Mouse (Mus musculus) MEL (cell line): ENCODE measurements around the gene Tab1. TPM values are rescaled to one million over a fixed set of nuclear protein-coding genes. Genes with fewer than 3 reads are reported as not detected.

ENCODE experiments used
- DNase-seq: peaks from one replicate; pipeline ENCODE4 v3.0.0; 2011; ENCODE audit warnings: low read depth, low spot score
- H3K27ac ChIP-seq: 2 replicates; pipeline ENCODE4 v1.5.1; 2012; ENCODE audit warnings: low read depth, mild to moderate bottlenecking, control low read depth, low read length, moderate library complexity; ENCODE audit not compliant: control insufficient read depth
- H3K27me3 ChIP-seq, 2 experiments: fragments of 150-350 bp in 1 of 2; sonication (generic) in 1 of 2; 2 replicates each; pipeline ENCODE4 v1.6.1; 2012; ENCODE audit warnings: low read length in 2 of 2, mild to moderate bottlenecking in 2 of 2, improper control_type of control experiment in 1 of 2, moderate library complexity in 1 of 2; ENCODE audit not compliant: insufficient read depth in 2 of 2, control insufficient read depth in 1 of 2
- H3K36me3 ChIP-seq, 2 experiments: 2 replicates each; pipeline ENCODE4 v1.6.1; 2012 to 2014; ENCODE audit warnings: low read length in 2 of 2, improper control_type of control experiment in 1 of 2, inconsistent platforms in 1 of 2, mild to moderate bottlenecking in 1 of 2; ENCODE audit not compliant: insufficient read depth in 2 of 2, control insufficient read depth in 1 of 2
- H3K4me1 ChIP-seq, 2 experiments: fragments of 150-350 bp in 1 of 2; sonication (generic) in 1 of 2; 2 replicates each; pipeline ENCODE4 v1.6.1; 2012; ENCODE audit warnings: low read length in 2 of 2, improper control_type of control experiment in 1 of 2, mild to moderate bottlenecking in 1 of 2; ENCODE audit not compliant: insufficient read depth in 2 of 2, control insufficient read depth in 1 of 2
- H3K4me3 ChIP-seq, 2 experiments: fragments of 150-350 bp in 1 of 2; sonication (generic) in 1 of 2; 2 replicates each; pipeline ENCODE4 v1.5.1; 2012; ENCODE audit warnings: low read depth in 2 of 2, low read length in 2 of 2, mild to moderate bottlenecking in 2 of 2, moderate library complexity in 2 of 2, control low read depth in 1 of 2, improper control_type of control experiment in 1 of 2; ENCODE audit not compliant: control insufficient read depth in 1 of 2, insufficient read depth in 1 of 2
- H3K79me2 ChIP-seq: 2 replicates; pipeline ENCODE4 v1.6.1; 2012; ENCODE audit warnings: mild to moderate bottlenecking, low read length, moderate library complexity; ENCODE audit not compliant: control insufficient read depth, poor library complexity, insufficient read depth
- H3K9ac ChIP-seq: 2 replicates; pipeline ENCODE4 v1.6.1; 2012; ENCODE audit warnings: low read depth, mild to moderate bottlenecking, control low read depth, low read length, moderate library complexity; ENCODE audit not compliant: control insufficient read depth, poor library complexity, severe bottlenecking
- H3K9me3 ChIP-seq: fragments of 150-350 bp; sonication (generic); replicated peaks from 2 replicates; pipeline ENCODE4 v1.6.1; 2012; ENCODE audit warnings: mild to moderate bottlenecking, low read length, improper control_type of control experiment, moderate library complexity; ENCODE audit not compliant: insufficient read depth
- BHLHE40 ChIP-seq: IDR thresholded peaks from 2 replicates; pipeline ENCODE4 v1.6.1; 2012; ENCODE audit warnings: low read depth, mild to moderate bottlenecking, inconsistent platforms, low read length, improper control_type of control experiment, borderline replicate concordance
- GABPA ChIP-seq: IDR thresholded peaks from 2 replicates; pipeline ENCODE4 v1.6.1; 2012; ENCODE audit warnings: low read depth, mild to moderate bottlenecking, inconsistent platforms, low read length, improper control_type of control experiment, moderate library complexity
- GATA1 ChIP-seq: IDR thresholded peaks from 2 replicates; pipeline ENCODE4 v1.6.1; 2011; ENCODE audit warnings: low read depth, low read length, improper control_type of control experiment
- HCFC1 ChIP-seq: IDR thresholded peaks from 2 replicates; pipeline ENCODE4 v1.6.1; 2012; ENCODE audit warnings: low read depth, mild to moderate bottlenecking, inconsistent platforms, low read length, improper control_type of control experiment, moderate library complexity
- JUND ChIP-seq: IDR thresholded peaks from 2 replicates; pipeline ENCODE4 v1.6.1; 2011; ENCODE audit warnings: low read depth, mild to moderate bottlenecking, improper control_type of control experiment, low read length
- MEF2A ChIP-seq: IDR thresholded peaks from 2 replicates; pipeline ENCODE4 v1.6.1; 2014; ENCODE audit warnings: low read depth, mild to moderate bottlenecking, inconsistent platforms, low read length, improper control_type of control experiment; ENCODE audit not compliant: poor library complexity, insufficient replicate concordance, severe bottlenecking; ENCODE audit errors: extremely low read depth
- MXI1 ChIP-seq: IDR thresholded peaks from 2 replicates; pipeline ENCODE4 v1.6.1; 2011; ENCODE audit warnings: mild to moderate bottlenecking, low read depth, low read length, improper control_type of control experiment
- MYC ChIP-seq: IDR thresholded peaks from 2 replicates; pipeline ENCODE4 v1.6.1; 2011; ENCODE audit warnings: low read depth, mild to moderate bottlenecking, low read length, improper control_type of control experiment, moderate library complexity
- NELFE ChIP-seq: IDR thresholded peaks from 2 replicates; pipeline ENCODE4 v1.6.1; 2011; ENCODE audit warnings: low read depth, low read length, improper control_type of control experiment
- NRF1 ChIP-seq: IDR thresholded peaks from 2 replicates; pipeline ENCODE4 v1.6.1; 2014; ENCODE audit warnings: low read depth, mild to moderate bottlenecking, inconsistent platforms, low read length, improper control_type of control experiment, moderate library complexity; ENCODE audit not compliant: poor library complexity, insufficient read depth, severe bottlenecking
- SIN3A ChIP-seq: IDR thresholded peaks from 2 replicates; pipeline ENCODE4 v1.6.1; 2012; ENCODE audit warnings: low read length, improper control_type of control experiment, inconsistent platforms
- SMC3 ChIP-seq: IDR thresholded peaks from 2 replicates; pipeline ENCODE4 v1.6.1; 2011; ENCODE audit warnings: low read depth, low read length, improper control_type of control experiment
- TAL1 ChIP-seq: IDR thresholded peaks from 2 replicates; pipeline ENCODE4 v1.6.1; 2012; ENCODE audit warnings: mild to moderate bottlenecking, inconsistent platforms, low read length, moderate library complexity, mixed read lengths
- UBTF ChIP-seq: IDR thresholded peaks from 2 replicates; pipeline ENCODE4 v1.6.1; 2012; ENCODE audit warnings: low read depth, mild to moderate bottlenecking, inconsistent platforms, low read length, improper control_type of control experiment, moderate library complexity, borderline replicate concordance; ENCODE audit not compliant: insufficient read depth
- USF1 ChIP-seq: IDR thresholded peaks from 2 replicates; pipeline ENCODE4 v1.6.1; 2014; ENCODE audit warnings: low read depth, mild to moderate bottlenecking, inconsistent platforms, low read length, improper control_type of control experiment, moderate library complexity
- USF2 ChIP-seq, 2 experiments: IDR thresholded peaks; 2 replicates each; pipeline ENCODE4 v1.6.1; 2011 to 2012; ENCODE audit warnings: improper control_type of control experiment in 2 of 2, low read length in 2 of 2, borderline replicate concordance in 1 of 2, inconsistent platforms in 1 of 2, low read depth in 1 of 2, mild to moderate bottlenecking in 1 of 2; ENCODE audit not compliant: insufficient read depth in 1 of 2
- ZC3H11A ChIP-seq: IDR thresholded peaks from 2 replicates; pipeline ENCODE4 v1.6.1; 2012; ENCODE audit warnings: low read depth, mild to moderate bottlenecking, inconsistent platforms, low read length, improper control_type of control experiment
- ZKSCAN1 ChIP-seq: IDR thresholded peaks from 2 replicates; pipeline ENCODE4 v1.6.1; 2012; ENCODE audit warnings: low read depth, mild to moderate bottlenecking, inconsistent platforms, low read length, improper control_type of control experiment, moderate library complexity
- polyA plus RNA-seq, 2 experiments: library from polyadenylated mRNA; stranded (reverse) in 1 of 2; unstranded in 1 of 2; fragments of >175 nt in 1 of 2; fragments of >200 nt in 1 of 2; gene quantifications; 2 replicates each; pipeline versions ENCODE4 v1.2.1 to v1.2.4; 2012; ENCODE audit warnings: low replicate concordance in 2 of 2, low read depth in 1 of 2; ENCODE audit not compliant: insufficient read length in 2 of 2, insufficient read depth in 1 of 2, missing spikeins in 1 of 2
- total RNA-seq: library from RNA; depleted of rRNA; stranded (reverse); fragments of 300-350 nt; gene quantifications from 2 replicates; pipeline ENCODE4 v1.2.3, GENCODE M21; 2012

Tab1 gene
- total and polyA plus RNA-seq, 3 experiments, result 23.3 to 31.1 TPM; not detected in 1

GRCm38 (mm10) chr15:80203406-80203805, 70.5 kb downstream of the Tab1 start:
- peak; percentile 63 for DNase-seq

GRCm38 (mm10) chr15:80206057-80206565, 73.2 kb downstream of the Tab1 start:
- TF ChIP-seq JUND (no peak), NRF1 (no peak), MYC (no peak), ZKSCAN1 (no peak), GABPA (no peak), USF1 (no peak), MEF2A (no peak), NELFE (no peak)
- Histone ChIP-seq H3K79me2 (no peaks in the 10 kb centered on the region), H3K27me3 (peaks cover 0 to 6% of the 10 kb centered on the region in 2 experiments; a peak in 3 of 4 replicates), H3K27ac (no peak overlapping the region), H3K36me3 (no peaks in the 10 kb centered on the region), H3K9me3 (no peaks in the 10 kb centered on the region), H3K4me3 (no peak overlapping the region), H3K4me1 (no peaks in the 10 kb centered on the region), H3K9ac (no peak overlapping the region)
- no peak for DNase-seq

More at GRCm38 (mm10) chr15:80203406-80203805, 70.5 kb downstream of the Tab1 start:
- no peaks in the 10 kb centered on the region for H3K4me1 ChIP-seq
- no peaks in the 10 kb centered on the region for H3K79me2 ChIP-seq
- no peaks in the 10 kb centered on the region for H3K9me3 ChIP-seq
- H3K4me3 ChIP-seq, result no peak overlapping the region
- no peak overlapping the region for H3K9ac ChIP-seq
- no peaks in the 10 kb centered on the region for H3K36me3 ChIP-seq
- TF ChIP-seq USF2 (IDR thresholded peaks at IDR 0.05; ENCODE audit: borderline replicate concordance in 1 of 2, insufficient read depth in 1 of 2, low read depth in 1 of 2, low read length in 2 of 2) (no peak), SIN3A (peak; percentile 70), ZC3H11A (no peak), HCFC1 (no peak), GATA1 (0 out of 2 replicates have a peak, but pooled peaks have one; percentile 22), MEF2A (no peak), UBTF (no peak), MXI1 (peak; percentile 41; the same call in 1 of the 2 replicates), BHLHE40 (no peak), SMC3 (no peak), USF1 (no peak), TAL1 (no peak)
- TF ChIP-seq, all 39 proteins: peak for 3
- H3K27me3 ChIP-seq, result peaks cover 0 to 7% of the 10 kb centered on the region in 2 experiments; a peak in 3 of 4 replicates
- no peak overlapping the region for H3K27ac ChIP-seq
